Mouse (Mus musculus) adipocyte (in vitro differentiated cells): ENCODE measurements at regions not wholly inside any gene's neighbourhood (a gene's known extent, or its start where the extent isn't known, plus 50 kb on each side); places are given as distances from the start of the nearest gene placed in this dataset.

Experiments used
- DNase-seq: peaks from one replicate; pipeline ENCODE4 v3.0.0-alpha.2; 2016; ENCODE audit warnings: low spot score

- no peak for DNase-seq
Observed at GRCm38 (mm10) chr5:101294031-101294430, 370.8 kb downstream of the Nkx6-1 start.

GRCm38 (mm10) chr5:101288358-101288757 is 376.4 kb downstream of the Nkx6-1 start:
- no peak for DNase-seq

- peak; percentile 3 for DNase-seq
Observed at GRCm38 (mm10) chr5:101285941-101286340, 378.9 kb downstream of the Nkx6-1 start.

GRCm38 (mm10) chr5:101250474-101250873 is 405.0 kb downstream of the Gpat3 start:
- no peak for DNase-seq

- no peak for DNase-seq
Observed at GRCm38 (mm10) chr5:101242651-101243050, 397.1 kb downstream of the Gpat3 start.

- no peak for DNase-seq
Observed at GRCm38 (mm10) chr5:101239298-101240118, 394.0 kb downstream of the Gpat3 start.

GRCm38 (mm10) chr5:101236163-101236693 is 390.7 kb downstream of the Gpat3 start:
- no peak for DNase-seq

GRCm38 (mm10) chr5:101222390-101222789 is 376.9 kb downstream of the Gpat3 start:
- DNase-seq = no peak

GRCm38 (mm10) chr5:101218082-101218481 is 372.6 kb downstream of the Gpat3 start:
- no peak for DNase-seq

- no peak for DNase-seq
Observed at GRCm38 (mm10) chr5:101216837-101217571, 371.5 kb downstream of the Gpat3 start.

- DNase-seq = no peak
Observed at GRCm38 (mm10) chr5:101211974-101212373, 366.5 kb downstream of the Gpat3 start.

- DNase-seq = no peak
Observed at GRCm38 (mm10) chr5:101208150-101208549, 362.6 kb downstream of the Gpat3 start.

GRCm38 (mm10) chr5:101195501-101195900 is 350.0 kb downstream of the Gpat3 start:
- no peak for DNase-seq

- no peak for DNase-seq
Observed at GRCm38 (mm10) chr5:101190976-101191375, 345.5 kb downstream of the Gpat3 start.

- DNase-seq = no peak
Observed at GRCm38 (mm10) chr5:101173183-101173582, 327.7 kb downstream of the Gpat3 start.

- DNase-seq = no peak
Observed at GRCm38 (mm10) chr5:101172782-101173181, 327.3 kb downstream of the Gpat3 start.

GRCm38 (mm10) chr5:101169074-101169473 is 323.6 kb downstream of the Gpat3 start:
- DNase-seq = peak; percentile 6

GRCm38 (mm10) chr5:101163624-101164213 is 318.2 kb downstream of the Gpat3 start:
- DNase-seq = no peak

- peak; percentile 8 for DNase-seq
Observed at GRCm38 (mm10) chr5:101163112-101163511, 317.6 kb downstream of the Gpat3 start.

GRCm38 (mm10) chr5:101157416-101157815 is 311.9 kb downstream of the Gpat3 start:
- no peak for DNase-seq

GRCm38 (mm10) chr5:101146345-101146744 is 300.8 kb downstream of the Gpat3 start:
- no peak for DNase-seq

- no peak for DNase-seq
Observed at GRCm38 (mm10) chr5:101124941-101125453, 279.5 kb downstream of the Gpat3 start.
